Mouse (Mus musculus) E14TG2a.4 (cell line): ENCODE results near the gene Ppm1h.

Experiments
- H3K27me3 ChIP-seq: 2 replicates; pipeline ENCODE4 v1.6.1; 2014; ENCODE audit warnings: low read length, control low read depth; ENCODE audit not compliant: insufficient read depth
- H3K36me3 ChIP-seq: 2 replicates; pipeline ENCODE4 v1.6.1; 2014; ENCODE audit warnings: low read length, control low read depth; ENCODE audit not compliant: insufficient read depth
- H3K4me1 ChIP-seq: replicated peaks from 2 replicates; pipeline ENCODE4 v1.6.1; 2014; ENCODE audit warnings: low read depth, low read length, control low read depth
- H3K4me3 ChIP-seq: replicated peaks from 2 replicates; pipeline ENCODE4 v1.5.1; 2014; ENCODE audit warnings: mild to moderate bottlenecking, low read length
- H3K9me3 ChIP-seq: 2 replicates; pipeline ENCODE4 v1.6.1; 2014; ENCODE audit warnings: low read length, control low read depth
- CTCF ChIP-seq: conservative IDR thresholded peaks from 2 replicates; pipeline ENCODE4 v1.5.1; 2014; ENCODE audit warnings: low read length
- NANOG ChIP-seq: IDR thresholded peaks from 2 replicates; pipeline ENCODE4 v1.6.1; 2014; ENCODE audit warnings: borderline replicate concordance, low read length, mixed read lengths
- POU5F1 ChIP-seq: IDR thresholded peaks from 2 replicates; pipeline ENCODE4 v1.6.1; 2014; ENCODE audit warnings: low read length, borderline replicate concordance

Ppm1h gene

GRCm38 (mm10) chr10:122887528-122888183 lies 209.1 kb downstream of the Ppm1h start:
- peaks cover 18% of the 10 kb centered on the region; the same call in 1 of the 2 replicates for H3K27me3 ChIP-seq
- no peak overlapping the region for H3K4me3 ChIP-seq
- 0 out of 2 replicates have a peak, but pooled peaks cover 3% of the 10 kb centered on the region for H3K9me3 ChIP-seq
- H3K4me1 ChIP-seq: peaks cover 30% of the 10 kb centered on the region
- TF ChIP-seq POU5F1 (no peak), CTCF (no peak), NANOG (no peak)
- H3K36me3 ChIP-seq: no peaks in the 10 kb centered on the region

- TF ChIP-seq NANOG (no peak), CTCF (no peak), POU5F1 (no peak)
- Histone ChIP-seq H3K4me1 (peaks cover 28% of the 10 kb centered on the region), H3K36me3 (no peaks in the 10 kb centered on the region), H3K27me3 (peaks cover 10% of the 10 kb centered on the region), H3K4me3 (no peak overlapping the region), H3K9me3 (0 out of 2 replicates have a peak, but pooled peaks cover 3% of the 10 kb centered on the region)
Observed at GRCm38 (mm10) chr10:122890682-122891350, 212.3 kb downstream of the Ppm1h start.

- H3K4me3 ChIP-seq: no peak overlapping the region
- H3K36me3 ChIP-seq: no peaks in the 10 kb centered on the region
- peaks cover 8% of the 10 kb centered on the region; the same call in 1 of the 2 replicates for H3K9me3 ChIP-seq
- no peak for TF ChIP-seq POU5F1
- H3K27me3 ChIP-seq: peaks cover 15% of the 10 kb centered on the region
- H3K4me1 ChIP-seq: peaks cover 24% of the 10 kb centered on the region
Observed at GRCm38 (mm10) chr10:122891461-122891860, 212.9 kb downstream of the Ppm1h start.

GRCm38 (mm10) chr10:122894555-122895069 lies 216.1 kb downstream of the Ppm1h start:
- H3K4me1 ChIP-seq: peaks cover 13% of the 10 kb centered on the region
- H3K4me3 ChIP-seq: peak overlapping the region; percentile 57
- TF ChIP-seq CTCF: no peak
- TF ChIP-seq POU5F1: no peak
- TF ChIP-seq NANOG: no peak
- H3K36me3 ChIP-seq: no peaks in the 10 kb centered on the region
- H3K9me3 ChIP-seq: peaks cover 9% of the 10 kb centered on the region; the same call in 1 of the 2 replicates
- peaks cover 27% of the 10 kb centered on the region for H3K27me3 ChIP-seq

- TF ChIP-seq CTCF (peak; percentile 49), NANOG (no peak), POU5F1 (no peak)
- Histone ChIP-seq H3K4me3 (peak overlapping the region; percentile 57), H3K9me3 (peaks cover 9% of the 10 kb centered on the region; the same call in 1 of the 2 replicates), H3K36me3 (no peaks in the 10 kb centered on the region), H3K4me1 (peaks cover 13% of the 10 kb centered on the region), H3K27me3 (peaks cover 27% of the 10 kb centered on the region)
Observed at GRCm38 (mm10) chr10:122895121-122895770, 216.7 kb downstream of the Ppm1h start.

GRCm38 (mm10) chr10:122899971-122900370 lies 221.4 kb downstream of the Ppm1h start:
- Histone ChIP-seq H3K27me3 (peaks cover 27% of the 10 kb centered on the region), H3K9me3 (peaks cover 6% of the 10 kb centered on the region; the same call in 1 of the 2 replicates), H3K4me3 (no peak overlapping the region), H3K4me1 (peaks cover 5% of the 10 kb centered on the region), H3K36me3 (no peaks in the 10 kb centered on the region)
- TF ChIP-seq CTCF (no peak), NANOG (no peak), POU5F1 (no peak)

GRCm38 (mm10) chr10:122900466-122900865 lies 221.9 kb downstream of the Ppm1h start:
- TF ChIP-seq NANOG (no peak), CTCF (no peak), POU5F1 (no peak)
- H3K9me3 ChIP-seq: peaks cover 6% of the 10 kb centered on the region; the same call in 1 of the 2 replicates
- no peaks in the 10 kb centered on the region for H3K36me3 ChIP-seq
- H3K4me1 ChIP-seq: peaks cover under 1% of the 10 kb centered on the region; the same call in 1 of the 2 replicates
- H3K27me3 ChIP-seq: peaks cover 24% of the 10 kb centered on the region
- no peak overlapping the region for H3K4me3 ChIP-seq

- H3K36me3 ChIP-seq: no peaks in the 10 kb centered on the region
- TF ChIP-seq POU5F1 (no peak), NANOG (no peak), CTCF (no peak)
- no peak overlapping the region for H3K4me3 ChIP-seq
- peaks cover 1% of the 10 kb centered on the region; the same call in 1 of the 2 replicates for H3K9me3 ChIP-seq
- H3K4me1 ChIP-seq: no peaks in the 10 kb centered on the region
- peaks cover 16% of the 10 kb centered on the region for H3K27me3 ChIP-seq
Observed at GRCm38 (mm10) chr10:122901379-122901778, 222.8 kb downstream of the Ppm1h start.
